9 mouse cellular contexts compared by ENCODE assay signal in genomic region chr17:23672761-23673160, GRCm38 (mm10). TPM values are rescaled to one million over a fixed set of nuclear protein-coding genes. Genes with fewer than 3 reads are reported as not detected.
DNase-seq lines count a peak whose midpoint lies in the region; ATAC-seq and TF ChIP-seq lines count a peak whose summit lies in the region.
"Had no signal": no experiment of that assay in that cellular context is flagged by ENCODE, and none has a peak within 500 bp of the region (broad histone marks: within the 10 kb centered on the region; RNA-seq: fewer than 3 reads in every experiment).

No protein-coding gene starts in this region.

- no peak for ATAC-seq in heart, embryonic 13.5 days (ENCODE audit: extremely low read depth, insufficient number of reproducible peaks, low FRiP score, low TSS enrichment)
- no peak for ATAC-seq in G1E (ENCODE audit: extremely low read depth, insufficient number of reproducible peaks, low FRiP score, poor library complexity, severe bottlenecking)
- ATAC-seq in hindbrain, embryonic 11.5 days (ENCODE audit: low FRiP score): no peak

- peak overlapping the region; percentile 86 for H3K9ac ChIP-seq in heart, embryonic 13.5 days
- no peak overlapping the region for H3K9ac ChIP-seq in hindbrain, embryonic 11.5 days (ENCODE audit: low read depth, low read length)

- no peaks in the 10 kb centered on the region for H3K9me3 ChIP-seq in heart, embryonic 13.5 days
- H3K9me3 ChIP-seq in G1E (replicated peaks): no peaks in the 10 kb centered on the region
- H3K9me3 ChIP-seq in hindbrain, embryonic 11.5 days (ENCODE audit: control insufficient read depth, low read length): no peaks in the 10 kb centered on the region
- no peaks in the 10 kb centered on the region for H3K9me3 ChIP-seq in midbrain, embryonic 10.5 days (replicated peaks)

- DNase-seq in heart, postnatal 10 days: no peak
- no peak for DNase-seq in G1E (ENCODE audit: low spot score)
- no peak for DNase-seq in hindbrain, embryonic 11.5 days (ENCODE audit: low spot score)
- DNase-seq in midbrain, embryonic 10.5 days (ENCODE audit: low spot score): no peak
- no peak for DNase-seq in B cell, adult 2 months
- DNase-seq in urinary bladder, postnatal 36 days (ENCODE audit: low spot score in 2 of 2): no peak
- no peak for DNase-seq in cerebellum, postnatal 4 days (ENCODE audit: low spot score in 2 of 2)

- TF ChIP-seq CTCF in G1E (IDR thresholded peaks at IDR 0.05; ENCODE audit: low read depth, low read length): no peak

- H3K27ac ChIP-seq in heart, embryonic 13.5 days (replicated peaks): no peak overlapping the region
- H3K27ac ChIP-seq in hindbrain, embryonic 11.5 days (ENCODE audit: low read depth, low read length): no peak overlapping the region
- H3K27ac ChIP-seq in midbrain, embryonic 10.5 days (replicated peaks): no peak overlapping the region

- intact Hi-C loops in heart, postnatal 10 days (cut with DNase I): no loop called here

- H3K27me3 ChIP-seq in heart, embryonic 13.5 days (replicated peaks): peaks cover 3% of the 10 kb centered on the region
- no peaks in the 10 kb centered on the region for H3K27me3 ChIP-seq in G1E (ENCODE audit: insufficient read depth, low read length)
- H3K27me3 ChIP-seq in hindbrain, embryonic 11.5 days (ENCODE audit: control insufficient read depth, insufficient read depth, low read length): peaks cover 20% of the 10 kb centered on the region
- peaks cover 37% of the 10 kb centered on the region for H3K27me3 ChIP-seq in midbrain, embryonic 10.5 days (ENCODE audit: low read depth, poor library complexity, severe bottlenecking)

- peaks cover 40% of the 10 kb centered on the region for H3K4me1 ChIP-seq in heart, embryonic 13.5 days
- peaks cover 58% of the 10 kb centered on the region for H3K4me1 ChIP-seq in G1E (ENCODE audit: insufficient read depth, low read depth, low read length)
- H3K4me1 ChIP-seq in hindbrain, embryonic 11.5 days (replicated peaks; ENCODE audit: control insufficient read depth, insufficient read depth, low read length): peaks cover 11% of the 10 kb centered on the region
- H3K4me1 ChIP-seq in midbrain, embryonic 10.5 days: peaks cover 60% of the 10 kb centered on the region

- H3K4me3 ChIP-seq in heart, embryonic 13.5 days: peak overlapping the region; percentile 79
- H3K4me3 ChIP-seq in G1E (ENCODE audit: low read depth, low read length): peak overlapping the region; percentile 76
- H3K4me3 ChIP-seq in hindbrain, embryonic 11.5 days (ENCODE audit: low read depth, low read length): peak overlapping the region; percentile 64
- peak overlapping the region; percentile 69 for H3K4me3 ChIP-seq in midbrain, embryonic 10.5 days

- H3K4me2 ChIP-seq in heart, embryonic 13.5 days: peak overlapping the region; percentile 88
- H3K4me2 ChIP-seq in hindbrain, embryonic 11.5 days (replicated peaks; ENCODE audit: low read depth, low read length): peak overlapping the region; percentile 79

- WGBS in heart, embryonic 13.5 days: 68% methylated on average over 3 of the region's 3 CpGs
- 71% methylated on average over 3 of the region's 3 CpGs for WGBS in hindbrain, embryonic 11.5 days
- 68% methylated on average over 3 of the region's 3 CpGs for whole genome bisulfite sequencing in midbrain, embryonic 10.5 days

- H3K36me3 ChIP-seq in heart, embryonic 13.5 days: peaks cover 42% of the 10 kb centered on the region
- peaks cover 59% of the 10 kb centered on the region for H3K36me3 ChIP-seq in G1E (replicated peaks)
- H3K36me3 ChIP-seq in hindbrain, embryonic 11.5 days (ENCODE audit: control insufficient read depth, insufficient read depth, low read length): peaks cover 3% of the 10 kb centered on the region; the same call in 1 of the 2 replicates
- H3K36me3 ChIP-seq in midbrain, embryonic 10.5 days: peaks cover 31% of the 10 kb centered on the region

RNA-seq across cellular contexts. Expression of gene Hcfc1r1, which starts 0.6 kb away (rescaled TPM):
- polyA plus RNA-seq in heart, embryonic 13.5 days (2015; fragmentation: Nextera tagmentation; extraction: Ambion mirVana): 297 and 312 TPM in 2 replicates
- 100 to 1,000 TPM; 218 to 220 TPM for total RNA-seq in heart, postnatal 10 days (2021)
- total RNA-seq in G1E (2014; fragmentation: Nextera tagmentation) (42.3 and 54.4 TPM in 2 replicates), G1E (2017) (44.6 and 48.4 TPM in 2 replicates)
- 330 and 356 TPM in 2 replicates for polyA plus RNA-seq in G1E (2012)
- polyA plus RNA-seq in hindbrain, embryonic 11.5 days (2014; fragmentation: Nextera tagmentation; extraction: Ambion mirVana): 49.7 and 52.5 TPM in 2 replicates
- 29.5 and 36.4 TPM in 2 replicates for polyA plus RNA-seq in midbrain, embryonic 10.5 days (2016; fragmentation: Nextera tagmentation; extraction: Ambion mirVana)

RNA-seq across cellular contexts. Expression of gene Thoc6, which starts 0.9 kb away (rescaled TPM):
- polyA plus RNA-seq in heart, embryonic 13.5 days (2015; fragmentation: Nextera tagmentation; extraction: Ambion mirVana): 32.4 and 37.3 TPM in 2 replicates
- 10 to 100 TPM; 21.0 to 21.1 TPM for total RNA-seq in heart, postnatal 10 days (2021)
- total RNA-seq in G1E (2014; fragmentation: Nextera tagmentation) (12.0 and 21.6 TPM in 2 replicates), G1E (2017) (44.7 and 48.6 TPM in 2 replicates)
- 79.7 and 80.0 TPM in 2 replicates for polyA plus RNA-seq in G1E (2012)
- polyA plus RNA-seq in hindbrain, embryonic 11.5 days (2014; fragmentation: Nextera tagmentation; extraction: Ambion mirVana): 56.6 and 56.8 TPM in 2 replicates
- 74.2 and 77.3 TPM in 2 replicates for polyA plus RNA-seq in midbrain, embryonic 10.5 days (2016; fragmentation: Nextera tagmentation; extraction: Ambion mirVana)

RNA-seq across cellular contexts. Expression of gene Tnfrsf12a, which starts 4.5 kb away (rescaled TPM):
- 118 and 140 TPM in 2 replicates for polyA plus RNA-seq in heart, embryonic 13.5 days (2015; fragmentation: Nextera tagmentation; extraction: Ambion mirVana)
- total RNA-seq in heart, postnatal 10 days (2021): 100 to 1,000 TPM; 138 to 142 TPM
- total RNA-seq in G1E (2014; fragmentation: Nextera tagmentation) (1.3 and 3.4 TPM in 2 replicates), G1E (2017) (5.0 and 5.7 TPM in 2 replicates)
- 4.8 and 5.5 TPM in 2 replicates for polyA plus RNA-seq in G1E (2012)
- polyA plus RNA-seq in hindbrain, embryonic 11.5 days (2014; fragmentation: Nextera tagmentation; extraction: Ambion mirVana): 1.2 and 3.3 TPM in 2 replicates
- polyA plus RNA-seq in midbrain, embryonic 10.5 days (2016; fragmentation: Nextera tagmentation; extraction: Ambion mirVana): 3.2 and 3.8 TPM in 2 replicates

RNA-seq across cellular contexts. Expression of gene Cldn6, which starts 6.3 kb away (rescaled TPM):
- 9.4 and 10.7 TPM in 2 replicates for polyA plus RNA-seq in heart, embryonic 13.5 days (2015; fragmentation: Nextera tagmentation; extraction: Ambion mirVana)
- not detected for total RNA-seq in heart, postnatal 10 days (2021)
- total RNA-seq in G1E (2014; fragmentation: Nextera tagmentation) (not detected in 2 replicates), G1E (2017) (not detected in 2 replicates)
- not detected in 2 replicates for polyA plus RNA-seq in G1E (2012)
- polyA plus RNA-seq in hindbrain, embryonic 11.5 days (2014; fragmentation: Nextera tagmentation; extraction: Ambion mirVana): 12.8 and 18.1 TPM in 2 replicates
- 3.5 and 10.1 TPM in 2 replicates for polyA plus RNA-seq in midbrain, embryonic 10.5 days (2016; fragmentation: Nextera tagmentation; extraction: Ambion mirVana)
- total RNA-seq: left cerebral cortex, postnatal 10 days had no signal

RNA-seq across cellular contexts. Expression of gene Cldn9, which starts 11.1 kb away (rescaled TPM):
- 0.29 and 0.32 TPM in 2 replicates for polyA plus RNA-seq in heart, embryonic 13.5 days (2015; fragmentation: Nextera tagmentation; extraction: Ambion mirVana)
- total RNA-seq in heart, postnatal 10 days (2021): not detected
- total RNA-seq in G1E (2014; fragmentation: Nextera tagmentation): not detected in 2 replicates
- not detected in 2 replicates for total RNA-seq in G1E (2017)
- polyA plus RNA-seq in G1E (2012): not detected in 2 replicates
- polyA plus RNA-seq in hindbrain, embryonic 11.5 days (2014; fragmentation: Nextera tagmentation; extraction: Ambion mirVana): 4.1 and 6.5 TPM in 2 replicates
- 1.5 and 3.1 TPM in 2 replicates for polyA plus RNA-seq in midbrain, embryonic 10.5 days (2016; fragmentation: Nextera tagmentation; extraction: Ambion mirVana)
- total RNA-seq: left cerebral cortex, postnatal 10 days had no signal

Comparison
In these comparisons a context has a peak if more than half of its experiments do, and no peak if none do; other contexts are left out.
1. RNA of gene Tnfrsf12a, which starts 4.5 kb away (polyA plus RNA-seq): 118 to 140 TPM in heart, embryonic 13.5 days; 4.8 to 5.5 TPM in G1E, 3.2 to 3.8 TPM in midbrain, embryonic 10.5 days and 1.2 to 3.3 TPM in hindbrain, embryonic 11.5 days; every median in the first group is over 10 times any median in the second.
2. Peak in every context shown above with its lines, with median percentiles within 50 percentile points of each other: H3K4me3 ChIP-seq.